Mouse (Mus musculus): ENCODE data around the gene Frzb.

GRCm38 (mm10) chr2:80461827-80462226 is 14.4 kb upstream of the Frzb start:
- TF ChIP-seq POLR2A (IDR thresholded peaks at IDR 0.05; ENCODE audit: borderline replicate concordance, low read depth, low read length): no peak
- no peak for TF ChIP-seq CTCF (IDR thresholded peaks at IDR 0.05; ENCODE audit: low read depth, low read length)

All from bone marrow macrophage, adult 2 months (primary cell).